Mouse (Mus musculus): ENCODE results near the gene Olfr183.
"Not testable (repeated sequence)": the region's sequence is repeated elsewhere in the genome, so short reads cannot be mapped to it uniquely, and the experiment has no call there.

Gene Olfr183

GRCm38 (mm10) chr16:58995057-58995456, at the start of gene Olfr183:
Gene Olfr183 (plus strand): TSS chr16:58995357.
- no peak for DNase-seq (ENCODE audit: inconsistent ontology term)

DNA sequence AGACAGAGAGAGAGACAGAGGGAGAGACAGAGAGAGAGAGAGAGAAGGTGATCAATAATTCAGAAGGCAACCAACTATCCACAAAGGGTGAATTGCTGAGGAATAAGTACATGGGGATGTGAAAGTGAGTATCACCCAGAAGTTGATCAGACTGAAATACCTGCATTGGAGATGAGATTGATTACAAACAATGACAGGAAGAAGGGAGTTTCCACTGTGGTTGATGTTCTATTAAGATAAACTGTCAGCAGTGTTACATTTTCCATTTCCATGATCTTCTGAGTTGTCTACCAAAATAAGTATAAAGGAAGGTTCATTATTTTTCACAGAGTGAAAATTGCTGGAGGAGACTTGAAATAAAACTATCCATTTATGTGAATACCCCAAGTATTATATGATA, 12.0 kb downstream of the Olfr183 start:
- DNase-seq (ENCODE audit: inconsistent ontology term): no peak

- DNase-seq (ENCODE audit: inconsistent ontology term): no peak
These were observed 18.3 kb downstream of the Olfr183 start for GRCm38 (mm10) chr16:59013357-59014018.

DNA sequence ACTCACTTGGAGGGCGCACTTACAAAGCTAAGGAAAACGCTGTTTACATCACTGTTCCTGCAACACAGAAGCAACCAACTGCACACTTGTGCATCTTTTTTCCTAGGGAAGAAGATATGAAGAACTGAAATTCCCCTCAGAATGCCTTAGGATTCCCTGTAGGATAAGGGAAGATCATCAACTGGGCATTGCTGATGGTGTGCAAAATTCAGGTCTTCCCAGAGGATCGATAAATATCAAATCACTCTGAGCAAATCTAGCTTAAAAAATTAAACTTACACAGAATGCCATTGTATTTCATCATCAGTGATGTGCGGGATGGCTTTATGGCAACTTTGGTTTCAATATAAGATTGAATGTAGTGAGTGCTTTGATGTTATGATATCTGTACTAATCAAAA, 35.0 kb downstream of the Olfr183 start, which contains the start of gene Olfr186:
Gene Olfr186 (minus strand): TSS at position 101 of the 400 bp plus-strand sequence.
- no peak for DNase-seq (ENCODE audit: inconsistent ontology term)

DNA sequence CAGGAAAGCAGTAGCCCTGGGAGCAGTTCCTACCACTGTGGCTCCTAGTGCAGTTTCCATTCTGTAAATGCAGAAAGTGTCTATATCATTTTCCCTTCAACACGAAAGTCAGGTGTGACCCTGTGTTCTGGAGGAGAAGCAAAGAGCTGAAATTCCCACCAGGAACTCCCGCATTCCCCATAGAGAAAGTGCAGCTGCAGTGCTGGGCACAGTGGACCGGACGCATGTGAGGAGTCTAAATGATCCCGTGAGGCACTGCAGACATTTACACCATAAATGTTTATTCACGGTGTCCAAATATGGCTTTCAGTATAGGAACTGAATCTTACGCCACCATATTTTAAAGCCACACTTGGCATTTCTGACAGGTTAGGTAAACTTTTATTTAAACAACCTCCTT, 44.6 kb downstream of the Olfr183 start, which contains the start of gene Olfr187:
Gene Olfr187 (minus strand): TSS at position 58 of the 400 bp plus-strand sequence.
- DNase-seq (ENCODE audit: inconsistent ontology term): no peak

- no peak for DNase-seq (ENCODE audit: inconsistent ontology term)
These were observed 50.7 kb downstream of the Olfr183 start for GRCm38 (mm10) chr16:59045835-59046234.

GRCm38 (mm10) chr16:59047579-59047978, 52.4 kb downstream of the Olfr183 start:
- no peak for DNase-seq (ENCODE audit: inconsistent ontology term)

DNA sequence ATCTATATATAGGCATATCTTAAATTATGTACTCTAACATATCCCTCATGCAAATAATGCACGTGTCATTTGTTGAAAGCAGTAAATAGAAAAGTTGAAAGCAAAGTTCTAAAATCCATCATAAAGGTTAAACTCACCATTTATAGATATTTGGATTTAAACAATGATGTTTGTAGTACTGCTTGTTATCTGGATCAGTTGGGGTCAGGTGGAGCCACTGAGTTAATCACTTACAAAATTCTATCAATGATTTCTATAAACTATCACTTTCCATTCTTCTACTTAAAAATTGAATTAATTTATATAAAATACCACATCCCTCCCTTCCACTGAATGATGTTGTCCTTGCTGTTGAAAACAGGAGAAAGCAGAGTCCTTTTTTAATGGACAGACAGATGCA, 53.7 kb downstream of the Olfr183 start:
- no peak for DNase-seq (ENCODE audit: inconsistent ontology term)

DNA sequence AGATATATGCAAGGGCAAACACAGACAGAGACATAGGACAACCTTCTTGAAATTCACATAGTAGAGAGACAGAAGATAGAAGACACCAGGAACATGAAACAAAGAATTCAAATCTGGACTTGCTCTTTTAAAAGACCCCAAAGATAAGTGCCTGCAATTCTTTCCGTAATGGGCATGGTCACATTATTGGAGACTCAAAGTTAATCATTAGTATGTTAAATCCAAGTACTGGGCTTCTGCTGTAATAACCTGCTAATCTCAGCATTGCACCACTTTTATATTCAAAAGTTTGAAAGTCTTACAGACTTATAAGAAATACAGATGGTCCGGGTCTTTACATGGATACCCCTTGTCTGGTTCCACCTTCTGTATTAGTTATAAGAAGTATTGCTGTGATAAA, 54.1 kb downstream of the Olfr183 start:
- DNase-seq (ENCODE audit: inconsistent ontology term): not testable (repeated sequence)
